Mouse (Mus musculus) spleen, adult 2 months (tissue): ENCODE results near the gene 1700018F24Rik.
"Not testable (repeated sequence)": the region's sequence is repeated elsewhere in the genome, so short reads cannot be mapped to it uniquely, and the experiment has no call there.

Experiments used
- CTCF ChIP-seq: fragments of 200-500 bp; IDR thresholded peaks from 2 replicates; pipeline ENCODE4 v1.5.1; 2011; ENCODE audit warnings: mild to moderate bottlenecking, inconsistent platforms; ENCODE audit not compliant: insufficient read depth, insufficient read length, insufficient replicate concordance; ENCODE audit errors: extremely low read depth
- POLR2A ChIP-seq: fragments of 200-500 bp; IDR thresholded peaks from 2 replicates; pipeline ENCODE4 v1.6.1; 2011; ENCODE audit warnings: low read depth, low read length, inconsistent platforms

DNA sequence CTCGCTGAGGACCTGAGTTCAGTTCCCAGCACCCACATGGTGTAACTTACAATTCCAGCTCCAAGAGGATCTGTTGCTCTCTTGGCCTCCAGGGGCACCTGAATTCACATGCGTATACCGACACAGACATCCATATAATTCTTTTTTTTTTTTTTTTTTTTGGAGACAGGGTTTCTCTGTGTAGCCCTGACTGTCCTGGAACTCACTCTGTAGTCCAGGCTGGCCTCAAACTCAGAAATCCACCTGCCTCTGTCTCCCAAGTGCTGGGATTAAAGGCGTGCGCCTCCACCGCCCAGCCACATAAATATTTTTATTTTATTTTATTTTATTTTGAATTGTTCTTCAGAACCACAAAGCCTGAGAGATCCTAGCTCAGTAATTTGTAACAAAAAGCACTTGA lies 40.4 kb downstream of the 1700018F24Rik start:
- TF ChIP-seq CTCF, POLR2A: not testable (repeated sequence)
